Mouse (Mus musculus) v-Abl transformed pro-B cells (cell line): Measurements from ENCODE around the gene Ntan1.
"Not testable (repeated sequence)": the region's sequence is repeated elsewhere in the genome, so short reads cannot be mapped to it uniquely, and the experiment has no call there.

Source experiments
- in situ Hi-C, 2 experiments: fragments of 400-800 bp; cut with MboI; formaldehyde crosslinking; loops; one replicate each; pipeline ENCODE4 v1.15.1; 2025; ENCODE audit not compliant: unreplicated experiment in 2 of 2

Ntan1 gene

GRCm38 (mm10) chr16:13825781-13826490 lies 7.3 kb downstream of the Ntan1 start:
- in situ Hi-C loops, result no loop called here

- in situ Hi-C loops, result no loop called here
These were observed 7.9 kb downstream of the Ntan1 start for GRCm38 (mm10) chr16:13826511-13826910.

GRCm38 (mm10) chr16:13830444-13830843 lies 11.8 kb downstream of the Ntan1 start:
- in situ Hi-C loops, result no loop called here

GRCm38 (mm10) chr16:13831606-13832005 lies 13.0 kb downstream of the Ntan1 start:
- in situ Hi-C loops, result no loop called here

GRCm38 (mm10) chr16:13834382-13834781 lies 15.7 kb downstream of the Ntan1 start:
- in situ Hi-C loops, result no loop called here

GRCm38 (mm10) chr16:13840056-13840455 lies 21.4 kb downstream of the Ntan1 start:
- in situ Hi-C loops, result no loop called here

- in situ Hi-C loops, result no loop called here
These were observed 22.3 kb downstream of the Ntan1 start for GRCm38 (mm10) chr16:13840956-13841355.

- in situ Hi-C loops, result no loop called here
These were observed 26.4 kb downstream of the Ntan1 start for GRCm38 (mm10) chr16:13845031-13845430.

- in situ Hi-C loops, result no loop called here
These were observed 28.0 kb downstream of the Ntan1 start for GRCm38 (mm10) chr16:13846675-13847074.

- in situ Hi-C loops, result no loop called here
These were observed 29.7 kb downstream of the Ntan1 start for GRCm38 (mm10) chr16:13848310-13848709.

GRCm38 (mm10) chr16:13851446-13851845 lies 32.8 kb downstream of the Ntan1 start:
- in situ Hi-C loops, result no loop called here

- in situ Hi-C loops, result no loop called here
These were observed 35.2 kb downstream of the Ntan1 start for GRCm38 (mm10) chr16:13853886-13854285.

- in situ Hi-C loops, result no loop called here
These were observed 47.4 kb downstream of the Ntan1 start for GRCm38 (mm10) chr16:13866076-13866475.

GRCm38 (mm10) chr16:13866616-13867015 lies 48.0 kb downstream of the Ntan1 start:
- in situ Hi-C loops, result no loop called here

GRCm38 (mm10) chr16:13867406-13867805 lies 48.8 kb downstream of the Ntan1 start:
- in situ Hi-C loops, result not testable (repeated sequence)

- in situ Hi-C loops, result no loop called here
These were observed 49.4 kb downstream of the Ntan1 start for GRCm38 (mm10) chr16:13867910-13868514.

GRCm38 (mm10) chr16:13875483-13875882 lies 56.8 kb downstream of the Ntan1 start:
- in situ Hi-C loops, result loop anchor here in 1 of 2 experiments (25.0 kb wide), 1 partner anchor 437 kb away; the partner anchor contains the start of gene Fopnl

- in situ Hi-C loops, result loop anchor here in 1 of 2 experiments (25.0 kb wide), 1 partner anchor 429 kb away; the partner anchor contains the start of gene Fopnl
These were observed 64.6 kb downstream of the Ntan1 start for GRCm38 (mm10) chr16:13883094-13883774.
